Mouse (Mus musculus) heart, embryonic 12.5 days (tissue): ENCODE measurements around the gene Pard3b. TPM values are rescaled to one million over a fixed set of nuclear protein-coding genes. Genes with fewer than 3 reads are reported as not detected.

Experiments used
- ATAC-seq: fragments of 200-750 bp; cut with Nextera tagmentation; 2 replicates; pipeline ENCODE4 v1.8.0; 2017; ENCODE audit warnings: moderate TSS enrichment, moderate library complexity; ENCODE audit not compliant: insufficient number of reproducible peaks, low FRiP score
- H3K27ac ChIP-seq: fragments of 300-500 bp; sonication (generic); 2 replicates; pipeline ENCODE4 v1.5.1; 2016; ENCODE audit warnings: mild to moderate bottlenecking, moderate library complexity; ENCODE audit not compliant: poor library complexity, severe bottlenecking
- H3K27me3 ChIP-seq: fragments of 300-500 bp; sonication (generic); replicated peaks from 2 replicates; pipeline ENCODE4 v1.6.1; 2016; ENCODE audit warnings: mild to moderate bottlenecking, moderate library complexity
- H3K36me3 ChIP-seq: fragments of 300-500 bp; sonication (generic); 2 replicates; pipeline ENCODE4 v1.6.1; 2016; ENCODE audit warnings: mild to moderate bottlenecking, moderate library complexity
- H3K4me1 ChIP-seq: fragments of 300-500 bp; sonication (generic); replicated peaks from 2 replicates; pipeline ENCODE4 v1.6.1; 2016; ENCODE audit warnings: mild to moderate bottlenecking
- H3K4me2 ChIP-seq: fragments of 300-500 bp; sonication (generic); 2 replicates; pipeline ENCODE4 v1.6.1; 2016; ENCODE audit warnings: mild to moderate bottlenecking, moderate library complexity
- H3K4me3 ChIP-seq: fragments of 300-500 bp; sonication (generic); 2 replicates; pipeline ENCODE4 v1.5.1; 2016; ENCODE audit warnings: mild to moderate bottlenecking
- H3K9ac ChIP-seq: fragments of 300-500 bp; sonication (generic); 2 replicates; pipeline ENCODE4 v1.6.1; 2016; ENCODE audit warnings: mild to moderate bottlenecking, moderate library complexity
- H3K9me3 ChIP-seq: fragments of 300-500 bp; sonication (generic); replicated peaks from 2 replicates; pipeline ENCODE4 v1.6.1; 2016; ENCODE audit warnings: mild to moderate bottlenecking, moderate library complexity
- WGBS: fragments of 180-500 bp; shearing (Covaris S2); methylation state at CpG from one replicate; pipeline ENCODE4 v1.1.7; 2016; 5-methylcytosine and 5-hydroxymethylcytosine counted together
- polyA plus RNA-seq: library from polyadenylated mRNA; unstranded; fragments of >200 nt; fragmentation: Nextera tagmentation; extraction: Ambion mirVana; gene quantifications from 2 replicates; pipeline ENCODE4 v1.2.1, GENCODE M21; 2016

Pard3b gene
- polyA plus RNA-seq, 1 experiment from 2014 or later: 16.0 TPM

GRCm38 (mm10) chr1:61928131-61928761 lies 289.6 kb downstream of the Pard3b start:
- WGBS: 75% methylated on average over 7 of the region's 7 CpGs
- Histone ChIP-seq H3K9me3 (no peaks in the 10 kb centered on the region), H3K4me1 (no peaks in the 10 kb centered on the region; the same call in 1 of the 2 replicates), H3K27me3 (no peaks in the 10 kb centered on the region), H3K4me2 (no peak overlapping the region), H3K4me3 (no peak overlapping the region), H3K36me3 (no peaks in the 10 kb centered on the region), H3K27ac (no peak overlapping the region), H3K9ac (no peak overlapping the region)
- ATAC-seq: no peak

- no peak overlapping the region for H3K4me2 ChIP-seq
- 70% methylated on average over 2 of the region's 2 CpGs for WGBS
- no peak for ATAC-seq
- H3K36me3 ChIP-seq: no peaks in the 10 kb centered on the region
- no peaks in the 10 kb centered on the region for H3K27me3 ChIP-seq
- no peak overlapping the region for H3K9ac ChIP-seq
- H3K4me3 ChIP-seq: no peak overlapping the region
- no peaks in the 10 kb centered on the region for H3K9me3 ChIP-seq
- H3K27ac ChIP-seq: no peak overlapping the region
- H3K4me1 ChIP-seq: no peaks in the 10 kb centered on the region
Measured at GRCm38 (mm10) chr1:61933574-61933973, 294.9 kb downstream of the Pard3b start.

- H3K27ac ChIP-seq: no peak overlapping the region
- no peak overlapping the region for H3K9ac ChIP-seq
- no peaks in the 10 kb centered on the region for H3K27me3 ChIP-seq
- no peaks in the 10 kb centered on the region for H3K36me3 ChIP-seq
- no peaks in the 10 kb centered on the region for H3K4me1 ChIP-seq
- H3K4me2 ChIP-seq: no peak overlapping the region
- no peak overlapping the region for H3K4me3 ChIP-seq
- 83% methylated on average over 4 of the region's 4 CpGs for WGBS
- ATAC-seq: no peak
- no peaks in the 10 kb centered on the region for H3K9me3 ChIP-seq
Measured at GRCm38 (mm10) chr1:61934760-61935159, 296.1 kb downstream of the Pard3b start.

- no peak overlapping the region for H3K9ac ChIP-seq
- H3K4me3 ChIP-seq: no peak overlapping the region
- no peaks in the 10 kb centered on the region for H3K27me3 ChIP-seq
- H3K36me3 ChIP-seq: no peaks in the 10 kb centered on the region
- 81% methylated on average over 10 of the region's 10 CpGs for WGBS
- no peaks in the 10 kb centered on the region for H3K4me1 ChIP-seq
- no peak overlapping the region for H3K27ac ChIP-seq
- no peak for ATAC-seq
- no peak overlapping the region for H3K4me2 ChIP-seq
- no peaks in the 10 kb centered on the region for H3K9me3 ChIP-seq
Measured at GRCm38 (mm10) chr1:61939882-61940281, 301.3 kb downstream of the Pard3b start.

- Histone ChIP-seq H3K27ac (no peak overlapping the region), H3K4me3 (no peak overlapping the region), H3K4me2 (no peak overlapping the region), H3K9ac (no peak overlapping the region), H3K27me3 (no peaks in the 10 kb centered on the region), H3K4me1 (no peaks in the 10 kb centered on the region), H3K9me3 (no peaks in the 10 kb centered on the region), H3K36me3 (no peaks in the 10 kb centered on the region)
- WGBS: 85% methylated on average over 9 of the region's 9 CpGs
- no peak for ATAC-seq
Measured at GRCm38 (mm10) chr1:61961533-61961932, 322.9 kb downstream of the Pard3b start.

GRCm38 (mm10) chr1:61962571-61962970 lies 323.9 kb downstream of the Pard3b start:
- Histone ChIP-seq H3K4me2 (no peak overlapping the region), H3K4me3 (no peak overlapping the region), H3K36me3 (no peaks in the 10 kb centered on the region), H3K9ac (no peak overlapping the region), H3K4me1 (no peaks in the 10 kb centered on the region), H3K9me3 (no peaks in the 10 kb centered on the region), H3K27ac (no peak overlapping the region), H3K27me3 (no peaks in the 10 kb centered on the region)
- ATAC-seq: no peak
- WGBS: 77% methylated on average over 4 of the region's 4 CpGs

- no peak for ATAC-seq
- no peaks in the 10 kb centered on the region for H3K4me1 ChIP-seq
- no peaks in the 10 kb centered on the region for H3K9me3 ChIP-seq
- H3K4me3 ChIP-seq: no peak overlapping the region
- H3K9ac ChIP-seq: no peak overlapping the region
- 60% methylated on average over 3 of the region's 3 CpGs for WGBS
- H3K36me3 ChIP-seq: no peaks in the 10 kb centered on the region
- H3K27ac ChIP-seq: no peak overlapping the region
- no peaks in the 10 kb centered on the region for H3K27me3 ChIP-seq
- H3K4me2 ChIP-seq: no peak overlapping the region
Measured at GRCm38 (mm10) chr1:61967124-61967523, 328.5 kb downstream of the Pard3b start.

- H3K4me1 ChIP-seq: no peaks in the 10 kb centered on the region; the same call in 1 of the 2 replicates
- H3K27me3 ChIP-seq: no peaks in the 10 kb centered on the region
- ATAC-seq: no peak
- no peak overlapping the region for H3K4me3 ChIP-seq
- H3K36me3 ChIP-seq: no peaks in the 10 kb centered on the region
- H3K4me2 ChIP-seq: no peak overlapping the region
- H3K27ac ChIP-seq: no peak overlapping the region
- 79% methylated on average over 4 of the region's 4 CpGs for WGBS
- H3K9me3 ChIP-seq: no peaks in the 10 kb centered on the region
- H3K9ac ChIP-seq: no peak overlapping the region
Measured at GRCm38 (mm10) chr1:61967807-61968206, 329.2 kb downstream of the Pard3b start.

- ATAC-seq: no peak
- 54% methylated on average over 3 of the region's 3 CpGs for WGBS
- Histone ChIP-seq H3K9me3 (no peaks in the 10 kb centered on the region), H3K9ac (no peak overlapping the region), H3K4me2 (no peak overlapping the region), H3K36me3 (no peaks in the 10 kb centered on the region), H3K4me3 (no peak overlapping the region), H3K27ac (no peak overlapping the region), H3K27me3 (no peaks in the 10 kb centered on the region), H3K4me1 (no peaks in the 10 kb centered on the region)
Measured at GRCm38 (mm10) chr1:61997711-61998110, 359.1 kb downstream of the Pard3b start.

- WGBS: 86% methylated on average over 2 of the region's 2 CpGs
Measured at GRCm38 (mm10) chr1:62008811-62009210, 370.2 kb downstream of the Pard3b start.

GRCm38 (mm10) chr1:62011712-62012111 lies 373.1 kb downstream of the Pard3b start:
- 87% methylated on average over 4 of the region's 4 CpGs for WGBS
- ATAC-seq: no peak
- no peaks in the 10 kb centered on the region for H3K4me1 ChIP-seq
- no peak overlapping the region for H3K4me3 ChIP-seq
- no peaks in the 10 kb centered on the region for H3K27me3 ChIP-seq
- no peaks in the 10 kb centered on the region for H3K9me3 ChIP-seq
- no peaks in the 10 kb centered on the region for H3K36me3 ChIP-seq
- H3K4me2 ChIP-seq: no peak overlapping the region
- H3K9ac ChIP-seq: no peak overlapping the region
- H3K27ac ChIP-seq: no peak overlapping the region

More at GRCm38 (mm10) chr1:62008811-62009210, 370.2 kb downstream of the Pard3b start:
- no peak overlapping the region for H3K27ac ChIP-seq
- no peak overlapping the region for H3K9ac ChIP-seq
- H3K27me3 ChIP-seq: no peaks in the 10 kb centered on the region
- H3K9me3 ChIP-seq: no peaks in the 10 kb centered on the region
- H3K36me3 ChIP-seq: no peaks in the 10 kb centered on the region
- H3K4me1 ChIP-seq: peaks cover 5% of the 10 kb centered on the region
- H3K4me2 ChIP-seq: no peak overlapping the region
- no peak for ATAC-seq
- H3K4me3 ChIP-seq: no peak overlapping the region
